Mouse (Mus musculus) CD4-positive, CD25-positive, alpha-beta regulatory T cell, adult 4 months (primary cell): Measurements from ENCODE around the gene Gm20388. TPM values are rescaled to one million over a fixed set of nuclear protein-coding genes. Genes with fewer than 3 reads are reported as not detected.

ENCODE experiments used
- ATAC-seq: one replicate; pipeline ENCODE4 v1.8.0; 2017
- polyA plus RNA-seq, 2 experiments: library from polyadenylated mRNA; unstranded; fragments of 100-300 nt; shearing (Covaris generic); gene quantifications; one replicate each; pipeline ENCODE4 v1.2.1; 2017

Gm20388 gene
- polyA plus RNA-seq, 2 experiments from 2014 or later, result 10.7 to 12.8 TPM

DNA sequence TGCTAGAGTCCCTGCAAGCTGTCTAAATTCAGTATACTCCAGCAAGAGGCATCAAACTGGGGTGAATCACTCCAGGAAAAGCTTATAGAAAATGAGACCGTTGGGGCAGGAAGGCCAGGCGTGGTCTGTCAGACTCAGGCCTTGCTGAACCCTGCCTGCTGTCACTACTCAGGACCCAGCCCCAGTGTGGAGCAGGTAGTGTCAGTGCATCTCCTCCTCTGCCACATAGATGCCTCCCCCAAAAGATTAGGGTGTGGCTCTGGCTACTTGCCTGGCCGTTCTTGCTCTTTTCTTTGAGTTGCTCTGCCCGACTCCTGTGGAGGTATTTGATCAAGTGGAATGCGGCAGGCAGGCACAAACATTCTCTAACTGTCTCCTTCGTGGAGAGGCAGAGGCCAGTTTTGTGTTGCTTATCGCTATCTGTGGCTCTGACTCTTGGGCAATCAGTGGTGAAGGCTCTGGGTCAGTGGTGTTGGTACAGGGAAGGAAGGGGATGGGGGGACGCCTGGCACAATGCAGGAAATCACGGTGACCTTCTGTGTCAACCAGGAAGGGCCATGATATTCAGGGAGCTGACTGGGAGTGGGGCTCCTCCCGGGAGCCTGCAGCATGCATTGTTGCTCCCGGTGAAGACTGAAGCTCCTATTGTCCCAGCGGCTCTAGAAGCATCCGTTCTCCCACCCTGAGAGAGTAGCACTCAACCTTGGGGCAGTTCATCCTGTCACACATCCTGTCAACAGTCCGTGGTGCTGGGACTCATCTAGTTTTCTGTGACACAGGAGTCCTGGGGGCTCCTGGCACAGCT lies 215.9 kb downstream of the Gm20388 start:
- no peak for ATAC-seq

DNA sequence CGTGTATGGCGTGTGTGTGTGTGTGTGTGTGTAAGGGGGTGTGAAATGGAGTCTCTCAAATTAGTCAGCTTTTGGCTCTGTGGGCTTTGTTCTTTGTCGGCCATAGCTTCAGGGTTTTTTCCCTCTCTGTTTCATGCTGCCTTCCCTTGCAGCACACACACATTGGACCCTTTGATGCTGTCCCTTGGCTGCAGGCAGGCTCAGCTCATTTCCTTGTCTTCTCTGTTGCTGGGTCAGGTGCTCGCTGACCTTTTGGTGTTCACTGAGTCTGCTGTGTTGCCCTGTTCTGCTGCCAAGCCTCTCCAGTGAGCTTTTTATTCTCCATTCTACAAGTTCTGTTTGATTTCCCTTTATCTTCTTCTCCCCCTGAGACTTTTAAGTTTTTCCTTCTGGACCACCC lies 218.9 kb downstream of the Gm20388 start:
- no peak for ATAC-seq

DNA sequence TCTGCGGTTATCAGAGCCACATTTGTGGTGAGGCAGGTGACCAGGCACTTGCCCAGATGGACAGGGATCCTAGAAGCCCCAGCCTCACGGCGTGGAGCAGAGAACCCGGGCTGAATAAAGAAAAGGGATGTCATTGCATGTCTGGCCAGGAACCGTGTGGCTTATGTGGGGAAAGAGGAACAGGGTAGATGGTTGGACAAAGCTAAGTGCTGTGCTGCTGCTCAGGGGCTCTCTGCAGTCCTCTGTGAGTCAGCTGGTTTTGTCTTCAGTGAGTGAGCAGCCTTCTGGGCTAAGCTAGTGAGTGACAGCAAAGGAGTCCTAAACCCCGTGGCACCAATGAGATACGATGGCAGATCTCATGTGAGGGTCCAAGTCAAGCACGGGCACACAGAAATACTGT lies 220.5 kb downstream of the Gm20388 start:
- ATAC-seq, result no peak

DNA sequence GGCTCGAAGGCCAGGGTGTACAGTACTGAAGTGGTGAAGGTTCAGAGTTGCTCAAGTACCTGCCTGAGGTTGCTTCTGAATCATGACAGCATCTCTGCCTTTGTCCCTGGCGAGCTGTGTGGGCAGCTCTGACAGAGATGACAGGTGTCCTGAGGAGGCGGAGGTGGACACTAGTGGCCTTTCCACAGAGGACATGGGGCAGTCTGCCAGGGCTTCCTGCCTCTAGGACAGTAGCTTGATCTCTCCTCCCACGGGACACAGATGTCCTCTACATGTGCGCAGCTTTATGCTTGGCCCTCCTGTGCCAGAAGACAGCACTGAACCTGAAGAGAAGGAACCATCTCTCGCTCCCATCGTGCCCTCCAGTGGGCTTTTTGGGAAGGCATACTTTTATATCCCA lies 222.5 kb downstream of the Gm20388 start:
- no peak for ATAC-seq

DNA sequence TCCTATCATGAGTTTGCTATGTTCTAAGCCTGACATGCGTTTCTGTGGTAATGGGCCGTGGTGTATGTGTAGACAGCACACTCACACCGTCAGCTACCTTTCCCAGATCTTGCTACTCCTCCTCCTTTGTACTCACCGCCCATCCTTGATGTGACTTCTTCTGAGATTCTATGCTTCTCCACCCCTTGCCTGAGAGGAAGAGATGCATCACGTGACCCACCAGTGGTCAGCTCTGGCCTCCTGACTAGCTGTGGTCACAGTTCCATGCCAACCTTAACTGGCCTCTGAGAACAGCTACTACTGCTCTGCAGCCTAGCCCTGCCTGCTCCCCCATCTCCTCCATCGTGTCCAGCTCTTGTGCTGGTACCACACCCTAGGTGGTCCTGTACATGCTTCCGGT lies 225.0 kb downstream of the Gm20388 start:
- no peak for ATAC-seq

DNA sequence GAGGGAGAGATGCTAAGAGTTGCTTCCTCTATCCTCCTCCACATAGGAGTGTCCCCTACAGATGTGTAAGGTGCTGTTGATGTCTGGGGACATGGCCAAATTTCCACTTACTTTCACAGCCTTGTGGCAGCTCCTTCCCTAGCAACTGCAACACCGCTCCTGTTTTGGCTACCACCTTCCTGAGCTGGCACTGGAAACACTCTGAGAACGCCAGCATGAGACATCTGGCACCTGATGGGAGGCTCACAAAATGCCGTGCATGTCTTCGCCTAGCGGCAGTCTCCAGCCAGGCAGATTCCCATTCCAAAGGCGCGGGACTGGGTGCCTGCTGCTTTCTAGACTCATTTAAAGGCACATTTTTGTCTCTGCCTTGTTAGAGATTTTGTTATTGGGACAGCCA lies 226.0 kb downstream of the Gm20388 start:
- ATAC-seq, result no peak

DNA sequence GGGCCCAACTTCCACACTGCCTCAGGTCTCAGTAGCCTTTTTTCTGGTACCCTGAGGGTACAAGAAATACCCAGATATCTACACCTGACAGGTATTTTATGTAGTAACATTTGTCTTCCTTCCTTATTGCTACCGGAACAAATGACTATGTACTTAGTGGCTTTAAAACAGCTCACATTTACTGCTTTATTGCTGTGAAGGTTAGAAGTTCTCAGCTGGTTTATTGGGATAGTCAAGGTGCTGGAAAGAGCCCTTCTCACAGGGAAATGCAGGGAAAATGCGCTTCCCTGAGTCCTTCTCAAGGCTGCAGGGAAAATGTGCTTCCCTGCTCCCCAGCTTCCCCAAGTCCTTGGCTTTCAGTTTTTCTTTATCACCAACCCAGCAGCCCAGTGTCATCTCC lies 228.3 kb downstream of the Gm20388 start:
- ATAC-seq, result no peak

DNA sequence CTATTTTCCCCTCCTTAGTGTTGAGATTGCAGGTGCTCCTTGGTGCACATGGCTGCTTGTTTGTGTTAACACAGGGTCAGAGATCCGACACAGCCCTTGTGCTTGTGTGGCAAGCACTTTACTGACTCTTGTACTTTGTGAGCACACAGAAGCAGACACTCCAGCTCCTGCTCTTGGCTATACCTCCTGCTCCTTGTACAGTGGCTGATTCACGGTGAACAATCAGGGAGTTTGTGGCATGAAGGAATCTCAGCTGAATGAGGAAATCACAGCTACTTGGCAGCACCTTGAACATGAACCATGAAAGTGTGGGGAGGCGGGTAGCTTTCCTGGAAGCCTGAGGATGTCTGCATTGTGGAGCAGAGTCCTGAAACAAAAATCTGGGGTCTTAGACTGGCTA lies 230.1 kb downstream of the Gm20388 start:
- no peak for ATAC-seq

DNA sequence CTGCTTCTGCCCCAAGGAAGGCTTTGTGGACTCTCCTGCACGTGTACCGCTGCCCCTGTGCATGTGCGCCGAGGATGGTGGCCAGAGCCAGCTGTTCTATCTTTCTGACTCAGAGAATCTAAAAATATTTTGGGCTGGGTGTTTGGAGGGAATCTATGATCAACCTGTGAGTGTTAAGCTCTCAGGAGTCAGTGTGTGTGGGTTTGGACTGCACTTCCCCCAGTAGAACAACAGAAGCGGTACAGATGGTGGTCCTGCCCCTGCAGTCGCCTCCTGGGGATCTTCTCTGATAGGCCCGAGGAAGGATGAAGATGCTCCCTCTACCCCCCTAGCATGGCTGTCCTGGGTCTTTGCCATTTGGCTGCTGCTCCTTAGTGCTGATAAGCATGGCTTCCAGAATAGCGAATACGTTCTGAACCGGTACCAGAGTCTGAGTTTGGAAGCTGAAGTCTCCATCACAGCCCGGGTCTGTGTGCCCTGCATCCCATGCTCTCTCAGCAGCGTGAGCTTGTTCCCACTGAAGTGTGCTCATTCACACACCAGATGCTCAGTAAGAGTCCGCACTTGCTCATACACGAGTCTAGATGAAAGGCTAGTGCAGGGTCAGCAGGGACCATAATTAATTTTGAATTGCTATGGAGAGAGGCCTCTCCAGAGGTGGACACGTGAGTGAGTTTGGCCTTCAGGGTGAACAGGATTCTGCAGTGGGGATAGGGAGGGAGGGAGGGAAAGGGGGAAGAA lies 233.4 kb downstream of the Gm20388 start:
- ATAC-seq, result no peak

DNA sequence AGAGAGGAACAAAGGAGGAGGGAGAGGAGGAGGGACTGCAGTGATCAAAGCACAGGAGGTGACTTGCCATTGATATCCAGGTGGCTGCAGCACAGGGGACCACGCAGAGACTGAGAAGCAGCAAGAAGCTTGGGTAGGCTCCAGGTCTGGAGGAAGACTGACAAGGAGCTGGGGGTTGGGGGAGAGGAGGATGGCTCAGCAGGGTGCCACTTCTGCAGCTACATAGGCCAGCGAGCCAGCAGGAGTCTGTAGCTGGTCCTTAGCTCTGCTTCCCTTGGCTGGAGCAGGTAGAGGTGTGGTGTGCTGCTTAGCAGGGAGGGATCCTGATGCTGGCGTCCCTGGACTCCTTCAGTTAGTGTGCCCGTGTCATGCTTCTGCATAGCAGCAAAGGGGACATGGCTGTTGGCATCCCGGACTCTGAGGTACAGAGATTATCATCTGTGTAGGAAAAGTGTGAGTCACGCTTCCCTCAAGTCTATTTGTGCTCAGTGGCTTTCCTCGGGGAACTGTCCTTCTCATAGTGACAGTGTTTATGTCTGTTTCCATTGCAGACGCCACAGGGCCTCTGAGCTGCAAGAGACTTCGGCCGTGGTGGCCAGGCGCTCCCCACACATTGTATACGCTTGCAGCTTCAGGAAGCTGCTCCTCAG lies 234.1 kb downstream of the Gm20388 start:
- no peak for ATAC-seq

DNA sequence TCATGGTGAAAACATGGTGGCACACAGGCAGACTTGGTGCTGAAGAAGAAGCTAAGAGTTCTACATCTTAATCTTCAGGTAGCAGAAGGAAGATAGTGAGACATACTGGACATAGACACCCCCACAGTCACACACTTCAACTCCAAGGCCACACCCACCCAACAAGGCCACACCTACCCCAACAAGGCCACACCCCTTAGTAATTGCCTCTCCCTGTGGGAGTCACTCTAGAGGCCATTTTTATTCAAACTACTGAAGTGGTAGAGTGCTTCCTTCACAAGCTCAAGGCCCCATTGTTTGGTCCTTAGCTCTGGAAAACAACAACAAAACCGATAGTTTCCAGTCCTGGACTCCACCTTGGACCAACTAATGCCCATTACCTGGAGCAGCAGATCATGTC lies 235.4 kb downstream of the Gm20388 start:
- no peak for ATAC-seq

DNA sequence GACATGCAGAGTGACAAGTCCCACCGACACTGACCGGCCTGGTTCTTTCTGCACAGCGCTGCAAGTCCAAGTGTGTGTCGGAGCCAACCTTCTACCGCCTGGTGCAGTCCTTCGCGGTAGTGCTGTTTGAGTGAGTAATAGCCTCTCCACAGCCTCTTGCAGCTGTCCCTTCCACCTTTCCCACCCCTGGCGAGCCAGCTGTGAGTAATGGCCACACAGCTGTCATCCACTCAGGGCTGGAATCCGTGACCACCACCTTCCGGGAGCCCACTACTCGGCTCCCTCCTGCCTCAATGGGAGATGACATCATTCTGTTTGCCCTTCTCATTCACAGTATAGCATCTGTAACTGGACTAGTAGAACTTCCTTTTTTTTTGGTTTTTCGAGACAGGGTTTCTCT lies 239.4 kb downstream of the Gm20388 start:
- ATAC-seq, result no peak

DNA sequence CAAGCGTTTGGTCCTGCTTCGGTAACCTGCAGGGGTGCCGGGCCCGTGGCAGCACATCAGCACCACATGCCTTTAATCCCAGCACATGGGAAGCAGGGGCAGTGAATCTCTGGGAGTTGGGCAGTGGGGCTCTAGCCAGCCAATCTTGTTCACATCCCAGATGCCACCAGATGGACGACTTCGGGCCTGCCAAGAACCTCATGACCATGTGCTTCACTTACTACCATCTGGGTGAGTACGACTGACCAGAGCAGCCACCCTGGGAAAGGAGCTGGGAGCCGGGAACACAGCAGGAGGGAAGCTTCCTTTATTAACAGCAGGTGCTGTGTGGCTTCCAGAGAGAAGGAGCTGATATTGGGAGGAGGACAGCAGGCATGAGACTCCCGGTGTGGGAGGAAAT lies 240.5 kb downstream of the Gm20388 start:
- no peak for ATAC-seq

DNA sequence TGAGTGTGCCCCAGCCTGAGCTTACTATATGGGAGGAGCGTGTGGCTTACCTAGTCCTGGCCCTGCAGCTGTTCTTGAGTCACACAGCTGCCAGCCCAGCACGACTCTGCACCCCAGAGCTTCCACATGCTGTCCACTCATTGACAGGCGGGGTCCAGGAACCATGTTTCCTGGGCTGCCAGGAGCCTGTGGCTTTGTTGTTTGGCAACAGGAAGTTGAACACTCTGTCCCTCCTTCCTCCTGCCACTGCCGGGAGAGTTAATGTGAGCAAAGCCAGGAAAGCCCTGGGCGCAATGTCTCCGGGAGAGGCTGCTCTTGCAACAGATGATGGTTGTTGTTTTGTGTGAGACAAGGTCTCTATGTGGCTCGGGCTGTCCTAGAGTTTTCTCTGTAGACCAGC lies 242.0 kb downstream of the Gm20388 start:
- ATAC-seq, result no peak

DNA sequence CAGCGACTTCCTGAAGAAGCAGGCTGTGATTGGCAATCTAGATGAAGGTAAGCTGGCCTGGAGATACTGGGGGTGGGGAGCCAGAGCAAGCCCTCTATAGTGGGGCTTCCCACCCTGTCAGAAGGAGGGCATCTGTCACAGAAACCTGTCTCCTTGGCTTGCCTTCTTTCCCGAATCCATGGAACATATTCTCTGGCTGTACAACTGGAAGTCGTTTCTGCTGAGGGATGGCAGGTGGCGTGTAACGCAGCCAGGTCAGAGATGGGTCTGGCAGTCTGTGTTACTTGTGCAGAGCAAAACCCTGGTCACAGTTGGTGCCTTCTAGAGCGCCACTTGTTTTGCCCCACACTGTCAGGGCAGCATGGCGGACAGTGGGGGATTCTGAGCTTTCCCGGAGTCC lies 249.7 kb downstream of the Gm20388 start:
- ATAC-seq, result no peak

DNA sequence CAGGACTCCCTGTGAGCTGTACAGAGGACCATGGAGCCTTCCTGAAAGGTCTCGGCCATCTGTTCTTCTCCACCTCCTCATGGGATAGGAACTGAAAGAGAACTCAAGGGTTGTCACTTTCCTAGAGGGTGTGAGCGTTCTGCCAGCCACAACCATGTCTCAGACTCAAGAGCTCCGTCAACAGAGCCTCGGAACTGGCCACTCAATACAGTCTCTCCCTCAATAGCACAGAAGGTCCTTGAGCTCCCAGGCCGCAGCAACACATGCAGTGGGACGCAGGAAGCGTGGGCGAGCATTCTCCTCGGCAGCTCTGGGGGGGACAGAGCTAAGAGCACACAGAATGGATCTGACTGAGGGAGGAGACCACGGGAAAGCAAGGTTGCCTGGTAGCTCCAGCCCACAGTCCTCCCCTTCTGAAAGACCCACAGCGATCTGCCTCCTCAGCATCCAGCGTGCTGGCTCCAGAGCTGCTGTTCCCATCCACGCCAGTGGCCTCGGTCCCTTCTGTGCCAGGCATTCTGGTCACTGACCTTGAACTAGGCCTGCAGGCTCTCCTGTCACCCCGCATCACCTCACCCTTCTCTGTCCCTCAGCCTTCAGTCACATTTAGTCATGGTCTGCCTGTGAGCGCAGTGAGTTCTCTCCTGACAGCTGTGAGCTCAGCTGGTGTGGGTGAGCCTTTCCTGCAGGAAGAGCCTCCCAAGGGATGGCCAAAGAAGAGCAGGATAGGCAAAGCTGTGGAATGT lies 251.2 kb downstream of the Gm20388 start:
- no peak for ATAC-seq

DNA sequence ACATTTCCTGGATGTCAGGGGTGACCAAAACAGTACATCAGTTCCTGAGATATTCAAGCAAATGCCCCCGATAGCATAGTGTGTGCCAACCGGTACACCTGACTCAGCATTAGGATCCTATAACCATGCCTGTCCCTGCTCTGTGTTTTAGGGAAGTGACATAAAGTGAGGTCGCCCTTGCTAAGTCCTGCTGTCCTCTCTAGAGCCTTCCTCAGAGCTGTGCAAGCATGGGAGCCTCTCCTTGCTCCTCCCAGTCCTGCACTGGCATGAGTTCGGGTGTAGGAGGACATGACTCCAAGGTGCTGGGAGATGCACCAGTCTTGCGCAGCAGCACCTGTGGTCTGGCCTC lies 251.7 kb downstream of the Gm20388 start:
- ATAC-seq, result no peak

DNA sequence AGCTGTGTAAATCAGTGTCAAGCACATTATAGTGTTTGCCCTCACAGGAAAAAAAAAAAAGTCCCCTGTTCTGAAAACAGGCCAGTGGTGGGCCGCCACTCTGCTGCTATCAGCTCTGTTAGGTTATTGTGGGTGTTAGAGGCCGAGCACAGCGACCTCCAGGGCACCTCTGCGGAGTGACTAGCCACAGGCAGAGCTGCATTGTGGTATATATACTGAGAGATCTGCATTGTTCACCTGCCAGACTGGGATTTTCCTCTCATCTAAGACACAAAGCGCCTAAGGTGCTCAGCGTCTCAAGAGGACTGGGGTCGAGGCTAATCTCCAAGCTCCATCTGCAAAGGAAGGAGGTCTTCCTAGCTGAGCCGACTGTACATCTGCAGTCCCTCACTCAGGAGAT lies 252.7 kb downstream of the Gm20388 start:
- no peak for ATAC-seq

DNA sequence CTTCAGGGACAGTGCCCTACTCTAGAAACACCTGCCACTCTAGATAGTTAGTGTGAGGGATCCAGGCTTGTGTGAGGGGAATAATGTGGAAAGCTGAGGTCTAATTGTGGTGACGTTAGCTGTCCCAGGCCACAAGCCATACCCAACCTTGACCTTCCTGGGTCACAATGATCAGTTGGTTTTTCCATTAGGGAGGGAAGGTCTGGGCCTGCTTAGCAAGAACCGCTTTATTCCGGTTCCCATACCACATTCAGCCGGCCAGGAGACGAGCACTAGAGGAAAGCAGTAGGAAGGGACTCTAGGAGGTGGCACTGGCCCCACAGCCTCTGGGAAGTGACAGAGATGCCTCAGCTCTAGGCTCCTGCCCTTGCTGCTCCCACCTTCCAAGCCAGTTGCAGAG lies 253.4 kb downstream of the Gm20388 start:
- ATAC-seq, result no peak

DNA sequence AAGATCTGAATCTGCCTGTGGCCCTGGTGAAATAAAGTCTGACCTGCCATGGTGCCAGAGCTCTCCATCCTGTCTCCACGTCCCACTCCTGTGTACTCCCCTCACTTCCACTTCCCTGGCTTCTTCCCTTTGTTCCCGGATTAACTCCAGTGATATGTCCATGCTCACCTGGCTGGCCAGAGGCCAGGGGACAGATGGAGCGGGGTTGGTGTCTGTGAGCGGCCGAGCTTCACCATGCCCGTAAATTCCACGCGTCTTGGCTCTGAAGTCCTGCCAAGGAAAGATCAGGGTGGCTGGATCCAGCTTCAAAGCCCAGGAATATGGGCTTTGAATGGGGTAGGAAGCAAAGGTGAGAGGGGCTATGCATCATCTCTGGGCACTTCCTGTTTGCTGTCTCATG lies 256.5 kb downstream of the Gm20388 start:
- ATAC-seq, result no peak

DNA sequence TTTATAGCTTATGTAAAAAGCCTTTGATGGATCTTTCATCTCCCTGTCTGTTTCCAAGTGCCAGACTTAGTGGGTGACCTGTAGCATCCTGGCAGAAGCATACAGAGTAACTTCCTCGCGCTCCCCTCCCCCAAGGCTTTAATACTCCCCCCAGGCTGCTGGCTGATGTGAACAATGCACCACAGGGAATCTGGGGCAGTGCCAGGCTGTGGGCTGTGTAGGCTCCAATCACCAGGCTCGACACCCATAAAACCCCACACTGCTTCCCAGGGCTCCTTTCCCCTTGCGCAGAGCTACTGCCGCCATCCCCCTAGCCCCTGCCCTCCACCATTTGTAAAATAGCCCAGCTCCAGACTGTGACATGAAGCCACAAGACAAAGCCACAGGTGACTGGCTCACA lies 257.2 kb downstream of the Gm20388 start:
- no peak for ATAC-seq

DNA sequence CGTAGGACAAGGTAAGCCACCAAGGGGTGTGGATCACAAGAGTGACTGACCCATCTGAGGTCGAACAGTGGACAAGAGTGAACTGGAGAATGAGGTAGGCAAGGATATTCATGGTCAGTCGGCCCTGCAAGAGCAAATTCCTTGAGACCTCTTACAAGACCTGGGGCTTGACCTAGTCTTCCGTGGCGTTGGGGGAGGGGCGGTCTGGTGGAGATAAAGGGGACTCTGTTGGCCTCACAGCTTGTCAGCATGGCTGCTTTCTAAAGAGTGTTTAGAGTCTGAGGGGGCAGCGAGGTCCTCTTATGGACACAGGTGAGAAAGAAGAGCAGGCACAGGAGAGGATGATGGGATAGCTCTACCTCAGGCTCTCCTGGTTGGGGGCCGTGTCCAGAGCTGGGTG lies 258.5 kb downstream of the Gm20388 start:
- ATAC-seq, result no peak

DNA sequence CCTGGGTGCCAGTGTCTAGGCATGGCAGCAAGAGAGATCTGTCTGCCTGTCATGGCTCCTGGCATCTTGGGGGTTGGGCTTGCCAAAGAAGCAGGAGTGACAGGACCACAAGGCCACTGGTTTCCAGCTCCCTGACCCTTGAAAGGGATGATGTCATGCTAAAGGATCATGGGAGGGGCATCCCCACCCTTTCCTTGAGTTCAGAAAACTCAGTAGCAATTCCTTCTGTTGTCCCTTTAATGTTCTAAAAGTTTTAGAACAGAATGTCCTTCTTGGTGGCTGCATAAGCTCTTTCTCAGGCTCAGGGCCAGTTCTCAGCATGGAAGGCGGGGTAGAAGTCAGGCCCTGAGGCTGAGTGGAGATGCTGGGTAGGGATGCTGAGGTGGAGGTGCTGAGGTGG lies 262.6 kb downstream of the Gm20388 start:
- no peak for ATAC-seq
